Mouse (Mus musculus) ES-CJ7 (cell line): Measurements from ENCODE around the gene Zfyve28.

Experiments used
- DNase-seq: peaks from one replicate; pipeline ENCODE4 v3.0.0; 2011; ENCODE audit warnings: low read depth, low spot score

The Zfyve28 gene

DNA sequence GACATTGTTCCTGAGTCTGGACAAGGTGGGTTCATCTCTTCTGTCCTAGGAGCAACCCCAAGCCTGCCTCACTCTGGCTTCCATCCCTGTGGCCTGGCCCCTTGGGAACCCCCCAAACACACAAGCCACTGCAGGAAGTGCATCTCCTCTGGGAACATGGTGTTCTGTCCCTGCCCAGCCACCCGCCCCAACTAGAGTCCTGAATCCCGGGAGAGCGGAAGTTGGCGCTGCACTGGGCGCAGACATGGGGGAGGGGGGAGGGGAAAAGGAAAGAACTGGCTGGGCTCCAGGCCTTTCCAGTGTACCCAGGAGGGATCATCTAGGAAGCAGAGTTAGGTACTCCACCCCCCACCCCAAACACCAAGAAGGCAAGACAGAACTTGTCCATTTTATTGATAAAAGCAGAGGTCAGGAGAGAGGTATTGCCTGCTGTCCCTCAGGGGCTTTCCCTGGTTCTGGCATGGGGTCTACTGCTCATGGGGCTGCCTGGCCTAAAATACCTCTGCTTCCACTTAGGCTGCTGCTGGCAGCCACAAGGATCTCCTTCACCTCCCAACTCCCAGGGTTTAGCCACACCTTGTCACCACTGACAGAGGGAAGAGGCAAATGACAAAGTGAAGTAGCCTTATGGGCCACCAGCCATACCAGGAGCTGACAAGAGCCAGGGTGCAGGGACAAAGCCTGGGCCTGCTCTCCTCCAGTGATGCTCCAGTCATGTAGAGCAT, 104.9 kb downstream of the Zfyve28 start:
- no peak for DNase-seq

DNA sequence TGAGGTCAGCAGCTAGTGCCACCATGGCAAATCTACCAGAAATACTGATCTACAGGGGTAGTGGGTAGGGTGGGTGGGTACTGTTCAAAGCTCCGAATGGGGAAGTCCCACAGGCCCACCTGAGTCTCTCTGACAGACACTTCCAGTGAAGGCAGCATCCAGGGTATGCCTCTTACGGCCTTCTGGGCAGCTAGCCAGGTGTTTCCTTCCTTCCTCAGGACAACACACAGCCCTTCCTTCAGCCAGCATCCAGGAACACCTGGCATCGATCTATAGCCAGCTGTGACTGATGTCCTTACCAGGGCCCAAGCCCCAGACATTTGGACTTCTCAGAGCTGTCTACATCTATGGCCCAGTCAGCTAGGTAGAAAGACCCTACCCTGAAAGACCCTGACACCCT, 105.8 kb downstream of the Zfyve28 start:
- no peak for DNase-seq

DNA sequence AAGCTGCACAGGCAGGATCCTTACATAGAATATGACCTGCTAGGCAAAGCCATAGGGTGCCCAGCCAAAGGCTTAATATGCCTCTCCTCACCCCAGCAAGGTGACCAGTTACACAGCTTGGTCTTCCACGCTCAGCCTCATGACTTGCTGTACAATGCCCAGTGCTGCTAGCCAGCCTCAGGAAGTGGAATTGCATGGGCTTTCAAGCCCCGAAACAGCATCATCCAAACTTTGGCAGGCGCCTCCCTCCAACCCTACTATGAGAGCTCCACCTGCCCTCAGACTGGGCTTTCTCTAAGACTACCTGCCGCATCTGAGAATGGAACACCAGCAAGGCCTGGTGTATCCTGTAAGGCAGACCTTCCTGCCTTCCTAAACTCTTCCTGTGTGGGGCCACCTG, 110.4 kb downstream of the Zfyve28 start:
- no peak for DNase-seq

DNA sequence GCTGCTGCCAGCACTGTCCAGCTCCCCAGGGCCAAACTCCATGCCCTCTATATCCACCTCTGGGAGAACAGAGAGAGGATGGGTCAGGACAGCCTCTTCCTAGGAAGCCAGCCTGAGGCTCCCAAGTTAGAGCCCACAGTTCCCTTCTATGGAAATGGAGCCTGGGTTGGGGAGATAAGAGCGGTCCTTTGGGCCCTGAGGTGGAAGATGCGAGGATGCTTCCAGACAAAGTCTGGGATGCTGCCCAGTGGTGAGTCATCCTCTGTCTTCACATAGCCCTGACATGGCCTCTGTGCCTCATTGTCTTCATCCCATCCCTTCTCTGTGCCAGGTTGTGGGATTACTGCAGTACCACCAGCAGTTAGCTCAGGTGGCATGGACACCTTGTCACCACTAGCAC, 111.2 kb downstream of the Zfyve28 start:
- no peak for DNase-seq

DNA sequence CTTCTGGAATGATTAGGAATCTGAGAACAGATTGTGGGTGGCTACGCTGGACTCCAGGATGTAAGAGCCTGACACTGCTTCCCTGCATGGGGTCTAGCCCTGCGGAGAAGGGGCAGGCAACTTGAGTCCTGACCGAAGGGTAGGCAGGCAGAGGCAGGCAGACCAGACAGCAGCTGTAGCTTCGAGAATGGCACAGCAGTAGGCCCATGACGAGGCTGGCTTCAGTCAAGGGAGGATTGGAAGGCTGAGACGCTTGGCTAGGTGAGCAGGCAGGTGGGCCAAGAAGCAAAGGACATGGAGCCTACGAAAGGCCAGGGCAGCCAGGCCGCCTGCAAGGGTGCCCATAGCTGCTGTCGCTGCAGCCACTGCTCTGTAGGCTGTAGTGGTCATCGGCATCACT, 111.6 kb downstream of the Zfyve28 start:
- DNase-seq, result no peak

DNA sequence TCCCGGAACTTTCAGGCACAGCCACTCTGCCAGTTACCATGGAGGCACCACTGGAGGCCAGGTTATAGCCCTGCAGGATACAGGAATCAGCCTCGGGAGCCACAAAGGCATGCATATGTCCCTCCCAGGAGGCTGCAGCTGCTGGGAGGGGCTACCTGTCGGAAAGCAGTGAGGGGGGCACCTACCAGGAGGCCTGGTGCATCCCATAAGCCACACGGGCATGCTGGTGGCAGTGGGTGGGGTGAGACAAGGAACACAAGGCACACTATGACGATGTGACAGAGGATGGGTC, 112.9 kb downstream of the Zfyve28 start:
- no peak for DNase-seq

DNA sequence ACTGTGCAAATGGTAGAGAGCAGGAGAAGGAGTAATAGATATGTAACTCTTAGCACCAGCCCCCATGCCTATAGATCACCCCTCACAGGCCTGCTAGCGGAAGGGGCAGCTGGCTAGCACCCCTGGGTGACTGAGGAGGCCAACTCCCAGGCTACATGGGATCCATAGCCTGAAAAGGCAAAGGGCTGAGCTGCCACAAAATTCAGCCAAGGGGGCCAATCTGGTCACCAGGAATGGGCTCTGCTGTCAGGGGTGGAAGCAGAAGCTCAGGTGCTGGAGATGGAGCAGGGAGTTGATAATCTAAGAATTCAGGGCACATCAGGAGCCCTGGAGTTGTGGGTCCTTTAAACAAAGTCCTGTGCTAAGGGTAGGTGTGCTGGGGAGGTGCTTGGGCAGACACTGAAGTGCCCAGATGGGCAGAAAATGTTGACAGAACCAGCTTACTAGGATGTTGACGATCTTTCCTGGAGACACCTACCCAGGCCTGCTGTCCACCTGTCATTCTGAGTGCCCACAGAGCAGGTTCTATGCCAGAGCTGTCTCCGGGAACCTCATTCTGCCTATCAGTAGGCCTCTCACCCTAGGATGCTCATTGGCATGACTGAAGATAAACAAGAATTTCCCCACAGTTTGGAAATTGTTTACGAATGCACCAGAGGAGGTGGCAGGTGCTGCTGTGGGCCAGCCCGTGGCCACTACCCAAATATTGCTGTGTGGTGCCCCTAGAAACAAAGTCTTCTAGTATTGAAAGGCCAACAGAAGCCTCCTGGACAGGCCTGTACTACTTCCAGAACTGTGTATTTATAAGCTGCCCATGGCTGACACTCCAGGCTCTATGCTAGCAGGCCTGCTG, 113.5 kb downstream of the Zfyve28 start:
- no peak for DNase-seq

DNA sequence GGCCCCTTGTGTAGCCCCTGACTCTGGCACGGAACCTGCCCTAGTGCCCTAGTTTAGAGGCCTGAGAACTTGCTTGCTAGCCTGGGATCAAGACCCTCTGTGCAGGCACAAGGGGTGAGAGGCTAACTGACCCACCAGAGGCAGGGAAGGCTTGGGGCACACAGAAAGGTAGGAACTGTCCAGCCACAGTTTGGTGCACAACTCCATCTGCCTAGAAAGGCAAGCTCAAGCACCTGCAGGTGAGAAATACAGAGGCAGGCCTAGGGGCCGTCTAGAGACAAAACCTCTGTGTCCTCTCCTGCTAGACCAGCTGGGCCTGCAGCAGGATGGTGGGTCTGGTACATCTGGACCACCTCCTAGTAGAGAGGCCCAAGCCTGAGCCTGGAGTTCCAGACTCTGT, 114.2 kb downstream of the Zfyve28 start:
- no peak for DNase-seq

DNA sequence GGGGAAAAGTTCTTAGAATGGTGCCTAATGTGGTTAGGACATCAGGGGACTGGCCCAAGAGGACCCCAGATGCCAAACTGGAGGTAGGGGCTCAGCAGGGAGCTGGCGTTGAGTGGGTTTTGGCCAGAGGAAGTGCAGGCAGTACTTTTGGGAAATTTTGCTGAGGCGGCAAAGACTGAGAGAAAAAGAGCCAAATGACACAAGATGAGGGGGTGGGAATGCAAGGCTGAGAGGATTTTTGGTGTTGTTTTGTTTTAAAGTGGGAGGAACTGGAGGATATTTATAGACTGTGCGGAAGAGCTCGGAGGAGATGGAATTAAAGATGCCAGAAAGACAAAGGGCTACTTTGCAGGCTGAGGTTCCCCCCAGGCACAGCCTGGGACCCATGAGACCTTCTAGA, 117.5 kb downstream of the Zfyve28 start:
- DNase-seq, result no peak

DNA sequence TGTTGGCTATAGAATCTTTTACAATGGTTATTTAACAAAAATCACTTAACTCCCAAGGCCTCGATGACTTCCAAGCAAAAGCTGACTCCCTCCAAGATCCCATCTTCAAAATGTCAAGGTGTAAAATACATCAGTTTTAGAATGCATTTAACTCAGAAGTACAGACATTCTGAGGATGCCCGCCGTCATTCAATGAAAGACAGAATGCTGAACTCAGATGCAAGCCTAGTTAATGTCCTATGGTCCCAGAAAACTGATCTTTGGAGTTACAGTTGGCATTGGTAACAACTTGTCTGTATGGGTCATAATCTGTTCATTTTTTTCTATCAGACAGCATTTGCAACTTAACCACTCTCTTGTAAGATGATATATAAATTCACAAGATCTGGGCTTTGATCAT, 118.3 kb downstream of the Zfyve28 start:
- DNase-seq, result no peak

DNA sequence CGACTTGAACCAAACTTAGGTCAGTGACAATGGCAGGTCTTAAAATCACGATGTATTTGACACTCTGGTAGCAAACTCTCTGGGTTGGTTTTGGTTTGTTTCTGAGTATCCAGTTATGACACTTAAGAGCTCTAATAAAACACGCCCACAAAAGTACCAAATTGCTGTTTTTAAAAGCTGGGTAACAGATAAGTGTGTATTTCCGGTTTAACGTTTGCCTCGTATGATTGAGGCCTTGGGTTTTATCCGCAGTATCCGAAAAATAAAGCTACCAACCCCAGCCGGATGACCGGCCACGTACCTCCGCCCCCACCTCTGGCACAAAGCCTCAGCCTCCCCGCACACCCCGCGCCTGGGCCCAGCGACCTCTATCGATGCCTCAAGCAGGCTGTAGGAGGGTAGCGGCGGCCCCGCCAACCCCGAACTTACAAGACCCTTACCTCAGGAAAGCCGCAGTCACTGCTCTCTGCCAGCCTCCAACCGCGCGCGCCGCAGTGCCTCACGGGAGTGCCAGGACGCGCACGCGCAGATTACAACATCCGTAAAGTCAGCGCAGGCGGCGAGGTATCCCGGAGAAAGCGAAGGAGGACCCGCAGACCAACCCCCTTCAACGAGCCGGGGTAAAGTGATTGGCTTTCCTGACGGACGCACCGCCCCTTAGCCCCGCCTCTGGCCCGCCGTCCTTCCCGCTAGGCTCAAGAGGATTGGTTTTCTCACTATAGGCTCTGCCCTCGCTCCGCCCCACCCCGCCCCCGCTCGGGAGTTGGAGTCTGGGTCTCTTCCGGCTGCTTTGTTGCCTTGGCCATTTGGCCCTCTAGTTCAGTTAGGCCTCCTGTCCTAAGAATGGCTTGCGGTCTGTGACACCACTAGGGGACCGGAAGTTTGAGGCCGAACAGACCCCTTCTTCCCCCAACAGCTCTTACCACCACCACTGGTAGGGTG, 119.0 kb downstream of the Zfyve28 start, which contains the start of the genes Poln and Haus3:
Gene Poln, minus strand, starts transcription at position 499 of the 942 bp plus-strand sequence.
Gene Haus3, minus strand, starts transcription at position 578 of the 942 bp plus-strand sequence.
- peak; percentile 99 for DNase-seq

DNA sequence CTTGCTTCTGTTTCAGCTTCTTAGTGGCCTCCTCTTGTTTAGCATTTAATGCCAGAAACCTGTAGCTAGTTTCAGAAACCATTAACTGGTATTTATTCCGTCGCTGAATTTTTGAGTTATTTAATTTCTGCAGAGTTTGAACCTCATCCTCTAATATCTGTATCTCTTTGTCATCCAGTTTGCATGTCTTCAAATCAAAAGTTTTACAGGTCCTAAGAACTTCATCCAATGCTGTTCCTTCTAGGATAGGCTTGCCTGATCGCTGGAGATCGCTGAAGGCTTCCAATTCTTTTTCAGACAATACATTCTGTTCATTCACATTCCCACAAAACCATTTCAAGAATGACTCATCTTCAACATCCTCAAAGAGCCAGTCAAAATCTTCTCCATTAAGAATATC, 120.4 kb downstream of the Zfyve28 start:
- DNase-seq, result no peak

DNA sequence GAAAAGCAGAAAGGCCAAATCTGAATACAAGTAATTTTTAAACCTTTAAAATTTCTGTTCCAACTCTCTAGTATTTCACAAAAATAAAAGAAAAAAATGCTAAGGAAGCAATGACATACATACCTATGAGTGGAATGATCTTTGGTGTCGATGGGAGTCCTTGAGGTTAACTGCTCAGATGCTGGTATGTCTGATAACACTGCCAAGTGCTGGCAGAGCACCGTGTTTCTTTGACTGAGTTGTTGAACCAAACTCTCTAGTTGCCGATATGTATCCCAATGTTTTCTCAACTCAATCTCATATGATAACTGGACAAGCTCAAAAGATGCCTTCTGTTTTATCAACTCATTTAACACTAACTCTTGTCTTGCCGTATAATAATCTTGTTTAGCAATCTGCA, 122.5 kb downstream of the Zfyve28 start:
- DNase-seq, result no peak

DNA sequence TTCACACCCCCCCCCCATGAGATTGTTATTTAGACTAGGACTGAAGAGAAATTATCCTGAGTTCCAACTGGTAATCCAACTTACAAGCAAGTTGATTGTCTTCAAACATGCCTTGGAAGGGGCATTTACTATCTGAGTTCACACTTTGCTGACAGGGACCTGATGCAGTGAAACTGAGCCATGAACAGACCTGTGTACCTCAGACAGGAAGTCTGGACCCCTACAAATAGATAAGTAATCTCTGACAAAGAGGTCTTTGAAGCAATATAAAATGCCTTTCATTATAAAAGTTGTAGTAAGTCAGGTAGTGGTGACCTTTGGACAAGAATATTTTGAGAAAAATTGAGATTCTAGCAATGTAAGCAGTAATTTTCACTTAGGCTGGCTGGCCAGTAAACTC, 139.8 kb downstream of the Zfyve28 start:
- DNase-seq, result no peak

DNA sequence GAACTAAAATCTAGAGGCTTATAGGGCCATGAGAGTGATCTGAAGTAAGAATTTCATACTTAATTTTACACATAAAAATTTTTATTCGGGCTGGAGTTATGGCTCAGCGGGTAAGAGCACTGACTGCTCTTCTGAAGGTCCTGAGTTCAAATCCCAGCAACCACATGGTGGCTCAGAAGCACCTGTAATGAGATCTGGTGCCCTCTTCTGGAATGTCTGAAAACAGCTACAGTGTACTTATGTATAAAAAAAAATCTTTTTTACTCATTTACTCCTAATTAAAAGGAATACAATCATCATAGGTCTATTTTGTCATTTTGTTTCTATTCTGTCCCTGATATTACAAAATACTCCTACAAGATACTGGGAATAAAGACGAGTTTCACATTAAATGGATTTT, 140.7 kb downstream of the Zfyve28 start:
- no peak for DNase-seq
